ENCODE assay signal across 8 mouse cellular contexts in the genomic region with DNA sequence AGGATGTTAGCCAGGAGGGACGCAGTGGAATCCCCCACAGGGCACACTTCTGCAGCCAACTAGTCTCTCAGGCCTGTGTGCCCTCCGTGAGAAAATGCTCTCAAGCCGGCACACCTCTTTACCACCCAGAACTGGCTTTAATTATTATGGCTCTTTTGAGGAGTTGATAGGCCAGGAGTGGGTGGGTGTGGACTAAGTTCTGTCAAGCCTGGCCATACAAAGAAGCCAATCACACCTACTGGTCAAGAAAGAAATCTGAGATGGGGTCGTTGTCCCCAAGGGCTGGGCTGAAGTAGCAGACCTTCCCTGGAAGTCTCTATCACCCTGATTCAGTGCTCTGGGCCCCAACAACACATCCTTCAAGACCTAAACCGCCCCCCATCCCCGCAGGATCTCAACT. TPM values are rescaled to one million over a fixed set of nuclear protein-coding genes. Genes with fewer than 3 reads are reported as not detected.
DNase-seq lines count a peak whose midpoint lies in the region; ATAC-seq and TF ChIP-seq lines count a peak whose summit lies in the region.

No protein-coding gene starts in this region.

- TF ChIP-seq CTCF in small intestine, adult 2 months (IDR thresholded peaks at IDR 0.05; ENCODE audit: extremely low read depth, insufficient read length, insufficient replicate concordance, low read depth, low read length): no peak

- WGBS in lung, embryonic 15.5 days: 17% methylated on average over 6 of the region's 6 CpGs
- WGBS in forebrain, embryonic 10.5 days: 27% methylated on average over 6 of the region's 6 CpGs
- WGBS in limb, embryonic 12.5 days: 8% methylated on average over 6 of the region's 6 CpGs
- 28% methylated on average over 6 of the region's 6 CpGs for WGBS in small intestine, adult 2 months

- H3K36me3 ChIP-seq in lung, embryonic 15.5 days: peaks cover 9% of the 10 kb centered on the region
- peaks cover 45% of the 10 kb centered on the region for H3K36me3 ChIP-seq in forebrain, embryonic 10.5 days (replicated peaks)
- H3K36me3 ChIP-seq in limb, embryonic 12.5 days: peaks cover 25% of the 10 kb centered on the region
- H3K36me3 ChIP-seq in small intestine, adult 2 months (ENCODE audit: control insufficient read depth, insufficient read depth, low read length): no peaks in the 10 kb centered on the region

- H3K9me3 ChIP-seq in lung, embryonic 15.5 days: no peaks in the 10 kb centered on the region
- no peaks in the 10 kb centered on the region for H3K9me3 ChIP-seq in forebrain, embryonic 10.5 days
- H3K9me3 ChIP-seq in limb, embryonic 12.5 days: no peaks in the 10 kb centered on the region

- no peak for ATAC-seq in lung, embryonic 15.5 days (ENCODE audit: borderline replicate concordance, extremely low read depth, low FRiP score, low TSS enrichment)
- ATAC-seq in limb, embryonic 12.5 days (ENCODE audit: insufficient number of reproducible peaks, insufficient read depth, low FRiP score, low TSS enrichment, low read depth): no peak

- peak overlapping the region; percentile 93 for H3K4me2 ChIP-seq in lung, embryonic 15.5 days
- H3K4me2 ChIP-seq in limb, embryonic 12.5 days: peak overlapping the region; percentile 89

- H3K27me3 ChIP-seq in lung, embryonic 15.5 days: no peaks in the 10 kb centered on the region
- no peaks in the 10 kb centered on the region for H3K27me3 ChIP-seq in forebrain, embryonic 10.5 days (ENCODE audit: poor library complexity, severe bottlenecking)
- H3K27me3 ChIP-seq in limb, embryonic 12.5 days: no peaks in the 10 kb centered on the region
- H3K27me3 ChIP-seq in small intestine, adult 2 months (ENCODE audit: control insufficient read depth, insufficient read depth, low read length): no peaks in the 10 kb centered on the region

- DNase-seq in lung, adult 18-20 months: no peak
- DNase-seq in forebrain, embryonic 10.5 days (ENCODE audit: extremely low spot score, low spot score): no peak
- DNase-seq in gastrocnemius, adult 18-20 months (ENCODE audit: low spot score): no peak
- DNase-seq in left cerebral cortex, postnatal 4 days: no peak
- DNase-seq in cerebellum, postnatal 36 days: no peak

- intact Hi-C loops in left cerebral cortex, postnatal 4 days (cut with DNase I): no loop called here

- H3K9ac ChIP-seq in lung, embryonic 15.5 days: peak overlapping the region; percentile 82
- H3K9ac ChIP-seq in limb, embryonic 12.5 days (replicated peaks): peak overlapping the region; percentile 82

- H3K4me1 ChIP-seq in lung, embryonic 15.5 days: peaks cover 42% of the 10 kb centered on the region
- peaks cover 76% of the 10 kb centered on the region for H3K4me1 ChIP-seq in forebrain, embryonic 10.5 days
- peaks cover 46% of the 10 kb centered on the region for H3K4me1 ChIP-seq in limb, embryonic 12.5 days (replicated peaks)
- peaks cover 22% of the 10 kb centered on the region for H3K4me1 ChIP-seq in small intestine, adult 2 months (ENCODE audit: control insufficient read depth, insufficient read depth, insufficient read length, low read length)

- TF ChIP-seq POLR2A in small intestine, adult 2 months (IDR thresholded peaks at IDR 0.05; ENCODE audit: low read depth, low read length): no peak

- peak overlapping the region; percentile 97; the same call in 1 of the 2 replicates for H3K27ac ChIP-seq in lung, embryonic 15.5 days
- H3K27ac ChIP-seq in forebrain, embryonic 10.5 days: peak overlapping the region; percentile 92
- peak overlapping the region; percentile 98 for H3K27ac ChIP-seq in limb, embryonic 12.5 days
- no peak overlapping the region for H3K27ac ChIP-seq in small intestine, adult 2 months (ENCODE audit: insufficient read depth, low read depth, low read length)

- peak overlapping the region; percentile 70 for H3K4me3 ChIP-seq in lung, embryonic 15.5 days
- H3K4me3 ChIP-seq in forebrain, embryonic 10.5 days: peak overlapping the region; percentile 76
- H3K4me3 ChIP-seq in limb, embryonic 12.5 days (replicated peaks): peak overlapping the region; percentile 70
- peak overlapping the region; percentile 83; the same call in 1 of the 2 replicates for H3K4me3 ChIP-seq in small intestine, adult 2 months (ENCODE audit: low read depth, low read length)

RNA-seq across cellular contexts. Expression of a gene that starts 15.4 kb away (rescaled TPM):
- 73.4 and 77.9 TPM in 2 replicates for polyA plus RNA-seq in lung, embryonic 15.5 days (2015; fragmentation: Nextera tagmentation; extraction: Ambion mirVana)
- polyA plus RNA-seq in forebrain, embryonic 10.5 days (2016; fragmentation: Nextera tagmentation; extraction: Ambion mirVana): 80.3 and 91.5 TPM in 2 replicates
- 113 and 126 TPM in 2 replicates for polyA plus RNA-seq in limb, embryonic 12.5 days (2016; fragmentation: Nextera tagmentation; extraction: Ambion mirVana)
- 42.5 and 54.1 TPM in 2 replicates for polyA plus RNA-seq in small intestine, adult 2 months (2012; rRNA removed)
- total RNA-seq in gastrocnemius, adult 18-20 months (2021): 10 to 100 TPM; 30.8 to 38.3 TPM
- 100 to 1,000 TPM; 821 to 872 TPM for total RNA-seq in left cerebral cortex, postnatal 4 days (2021)

RNA-seq across cellular contexts. Expression of a gene that starts 51.4 kb away (rescaled TPM):
- not detected in 2 replicates for polyA plus RNA-seq in lung, embryonic 15.5 days (2015; fragmentation: Nextera tagmentation; extraction: Ambion mirVana)
- not detected in 2 replicates for polyA plus RNA-seq in forebrain, embryonic 10.5 days (2016; fragmentation: Nextera tagmentation; extraction: Ambion mirVana)
- polyA plus RNA-seq in limb, embryonic 12.5 days (2016; fragmentation: Nextera tagmentation; extraction: Ambion mirVana): not detected in 2 replicates
- polyA plus RNA-seq in small intestine, adult 2 months (2012; rRNA removed): not detected in 2 replicates
- total RNA-seq in gastrocnemius, adult 18-20 months (2021): not detected
- not detected for total RNA-seq in left cerebral cortex, postnatal 4 days (2021)
